Mouse (Mus musculus) liver, embryonic 13.5 days (tissue): ENCODE results near the gene Slc16a11. TPM values are rescaled to one million over a fixed set of nuclear protein-coding genes. Genes with fewer than 3 reads are reported as not detected.
A peak's percentile ranks its signal among the peaks of the same experiment; 100 is the strongest.

Source experiments
- ATAC-seq: fragments of 200-750 bp; cut with Nextera tagmentation; 2 replicates; pipeline ENCODE4 v1.8.0; 2017; ENCODE audit warnings: low read depth, mild to moderate bottlenecking, moderate number of reproducible peaks, moderate library complexity
- DNase-seq: peaks from one replicate; pipeline ENCODE4 v3.0.0; 2022
- H3K27ac ChIP-seq: fragments of 300-500 bp; sonication (generic); 2 replicates; pipeline ENCODE4 v1.5.1; 2015; ENCODE audit warnings: moderate library complexity, mild to moderate bottlenecking, inconsistent platforms
- H3K27me3 ChIP-seq: fragments of 300-500 bp; sonication (generic); 2 replicates; pipeline ENCODE4 v1.6.1; 2015; ENCODE audit warnings: mild to moderate bottlenecking, inconsistent platforms
- H3K36me3 ChIP-seq: fragments of 300-500 bp; sonication (generic); 2 replicates; pipeline ENCODE4 v1.6.1; 2015; ENCODE audit warnings: mild to moderate bottlenecking, inconsistent platforms
- H3K4me1 ChIP-seq: fragments of 300-500 bp; sonication (generic); replicated peaks from 2 replicates; pipeline ENCODE4 v1.6.1; 2015; ENCODE audit warnings: inconsistent platforms
- H3K4me2 ChIP-seq: fragments of 300-500 bp; sonication (generic); 2 replicates; pipeline ENCODE4 v1.6.1; 2015; ENCODE audit warnings: inconsistent platforms, mild to moderate bottlenecking, moderate library complexity
- H3K4me3 ChIP-seq: fragments of 300-500 bp; sonication (generic); replicated peaks from 2 replicates; pipeline ENCODE4 v1.5.1; 2015; ENCODE audit warnings: mild to moderate bottlenecking, inconsistent platforms
- H3K9ac ChIP-seq: fragments of 300-500 bp; sonication (generic); 2 replicates; pipeline ENCODE4 v1.6.1; 2015; ENCODE audit warnings: mild to moderate bottlenecking, inconsistent platforms
- H3K9me3 ChIP-seq: fragments of 300-500 bp; sonication (generic); replicated peaks from 2 replicates; pipeline ENCODE4 v1.6.1; 2016; ENCODE audit warnings: inconsistent platforms
- WGBS: fragments of 180-500 bp; shearing (Covaris S2); methylation state at CpG from one replicate; pipeline ENCODE4 v1.1.7; 2015; ENCODE audit not compliant: insufficient replicate concordance; 5-methylcytosine and 5-hydroxymethylcytosine counted together
- polyA plus RNA-seq: library from polyadenylated mRNA; unstranded; fragments of >200 nt; fragmentation: Nextera tagmentation; extraction: Ambion mirVana; gene quantifications from 2 replicates; pipeline ENCODE4 v1.2.1, GENCODE M21; 2015

Gene Slc16a11
- polyA plus RNA-seq, 1 experiment from 2014 or later: 0.73 TPM

- H3K36me3 ChIP-seq: no peaks in the 10 kb centered on the region
- WGBS: 52% methylated on average over 2 of the region's 2 CpGs
- no peak overlapping the region for H3K4me2 ChIP-seq
- no peak overlapping the region for H3K9ac ChIP-seq
- no peak overlapping the region for H3K27ac ChIP-seq
- no peaks in the 10 kb centered on the region for H3K9me3 ChIP-seq
- no peak overlapping the region for H3K4me3 ChIP-seq
- no peaks in the 10 kb centered on the region for H3K4me1 ChIP-seq
- ATAC-seq: no peak
- peaks cover 12% of the 10 kb centered on the region; the same call in 1 of the 2 replicates for H3K27me3 ChIP-seq
- no peak for DNase-seq
Measured at GRCm38 (mm10) chr11:70206801-70207200, 5.8 kb upstream of the Slc16a11 start.

- no peak for DNase-seq
- Histone ChIP-seq H3K27ac (no peak overlapping the region), H3K36me3 (no peaks in the 10 kb centered on the region), H3K4me2 (no peak overlapping the region), H3K4me3 (no peak overlapping the region), H3K27me3 (peaks cover 17% of the 10 kb centered on the region), H3K4me1 (no peaks in the 10 kb centered on the region), H3K9me3 (no peaks in the 10 kb centered on the region), H3K9ac (no peak overlapping the region)
- no peak for ATAC-seq
- 57% methylated on average over 7 of the region's 7 CpGs for WGBS
Measured at GRCm38 (mm10) chr11:70207283-70207682, 5.3 kb upstream of the Slc16a11 start.

- Histone ChIP-seq H3K9me3 (no peaks in the 10 kb centered on the region), H3K4me3 (no peak overlapping the region), H3K36me3 (no peaks in the 10 kb centered on the region), H3K4me1 (peaks cover 3% of the 10 kb centered on the region), H3K27ac (no peak overlapping the region), H3K4me2 (no peak overlapping the region), H3K9ac (no peak overlapping the region), H3K27me3 (peaks cover 33% of the 10 kb centered on the region)
- DNase-seq: no peak
- 56% methylated on average over 5 of the region's 5 CpGs for WGBS
- no peak for ATAC-seq
Measured at GRCm38 (mm10) chr11:70208778-70209388, 3.7 kb upstream of the Slc16a11 start.

- Histone ChIP-seq H3K27ac (no peak overlapping the region), H3K9me3 (no peaks in the 10 kb centered on the region), H3K4me3 (no peak overlapping the region), H3K36me3 (no peaks in the 10 kb centered on the region), H3K4me2 (no peak overlapping the region), H3K9ac (no peak overlapping the region), H3K27me3 (peaks cover 50% of the 10 kb centered on the region), H3K4me1 (peaks cover 19% of the 10 kb centered on the region)
- 78% methylated on average over 2 of the region's 2 CpGs for WGBS
- no peak for DNase-seq
- ATAC-seq: no peak
Measured at GRCm38 (mm10) chr11:70210681-70211080, 1.9 kb upstream of the Slc16a11 start.

- H3K27ac ChIP-seq: no peak overlapping the region
- no peak overlapping the region for H3K4me3 ChIP-seq
- H3K27me3 ChIP-seq: peaks cover 63% of the 10 kb centered on the region
- WGBS: 79% methylated on average over 6 of the region's 6 CpGs
- DNase-seq (no peak), ATAC-seq (no peak)
- H3K4me1 ChIP-seq: peaks cover 19% of the 10 kb centered on the region
- H3K4me2 ChIP-seq: no peak overlapping the region
- no peaks in the 10 kb centered on the region for H3K9me3 ChIP-seq
- peaks cover 4% of the 10 kb centered on the region; the same call in 1 of the 2 replicates for H3K36me3 ChIP-seq
- no peak overlapping the region for H3K9ac ChIP-seq
Measured at GRCm38 (mm10) chr11:70211972-70212371, 580 bp upstream of the Slc16a11 start.

GRCm38 (mm10) chr11:70212896-70213295 lies 344 bp downstream of the Slc16a11 start:
- ATAC-seq: no peak
- DNase-seq: no peak
- peaks cover 68% of the 10 kb centered on the region for H3K27me3 ChIP-seq
- no peaks in the 10 kb centered on the region for H3K9me3 ChIP-seq
- no peak overlapping the region for H3K9ac ChIP-seq
- H3K27ac ChIP-seq: no peak overlapping the region
- no peak overlapping the region for H3K4me3 ChIP-seq
- WGBS: 12% methylated on average over 9 of the region's 9 CpGs
- peaks cover 19% of the 10 kb centered on the region for H3K4me1 ChIP-seq
- peaks cover 13% of the 10 kb centered on the region; the same call in 1 of the 2 replicates for H3K36me3 ChIP-seq
- H3K4me2 ChIP-seq: no peak overlapping the region

- H3K4me1 ChIP-seq: peaks cover 26% of the 10 kb centered on the region
- ATAC-seq: no peak
- peak overlapping the region; percentile 39 for H3K4me3 ChIP-seq
- 0 out of 2 replicates have a peak overlapping the region, but pooled peaks have one; percentile 1 for H3K9ac ChIP-seq
- WGBS: 9% methylated on average over 26 of the region's 26 CpGs
- no peaks in the 10 kb centered on the region for H3K9me3 ChIP-seq
- peaks cover 68% of the 10 kb centered on the region for H3K27me3 ChIP-seq
- H3K27ac ChIP-seq: no peak overlapping the region
- peaks cover 14% of the 10 kb centered on the region; the same call in 1 of the 2 replicates for H3K36me3 ChIP-seq
- no peak for DNase-seq
- H3K4me2 ChIP-seq: peak overlapping the region; percentile 56
Measured at GRCm38 (mm10) chr11:70213736-70214135, 1.2 kb downstream of the Slc16a11 start.

GRCm38 (mm10) chr11:70214191-70214855 lies 1.8 kb downstream of the Slc16a11 start:
- Histone ChIP-seq H3K27ac (no peak overlapping the region), H3K4me2 (peak overlapping the region; percentile 56), H3K4me3 (peak overlapping the region; percentile 39), H3K9me3 (no peaks in the 10 kb centered on the region), H3K36me3 (peaks cover 14% of the 10 kb centered on the region; the same call in 1 of the 2 replicates), H3K27me3 (peaks cover 68% of the 10 kb centered on the region), H3K4me1 (peaks cover 32% of the 10 kb centered on the region), H3K9ac (peak overlapping the region; percentile 1; the same call in 1 of the 2 replicates)
- WGBS: 4% methylated on average over 46 of the region's 46 CpGs
- DNase-seq (no peak), ATAC-seq (peak; percentile 27; the same call in 1 of the 2 replicates)

- Histone ChIP-seq H3K4me1 (peaks cover 37% of the 10 kb centered on the region), H3K36me3 (peaks cover 14% of the 10 kb centered on the region; the same call in 1 of the 2 replicates), H3K27me3 (peaks cover 68% of the 10 kb centered on the region), H3K27ac (no peak overlapping the region), H3K9me3 (no peaks in the 10 kb centered on the region), H3K4me3 (peak overlapping the region; percentile 39), H3K9ac (no peak overlapping the region), H3K4me2 (peak overlapping the region; percentile 56)
- ATAC-seq (no peak), DNase-seq (no peak)
- 13% methylated on average over 18 of the region's 18 CpGs for whole genome bisulfite sequencing
Measured at GRCm38 (mm10) chr11:70214856-70215209, 2.3 kb downstream of the Slc16a11 start.

GRCm38 (mm10) chr11:70215301-70215700 lies 2.7 kb downstream of the Slc16a11 start:
- H3K4me3 ChIP-seq: peak overlapping the region; percentile 39
- no peak overlapping the region for H3K4me2 ChIP-seq
- no peaks in the 10 kb centered on the region for H3K9me3 ChIP-seq
- peaks cover 14% of the 10 kb centered on the region; the same call in 1 of the 2 replicates for H3K36me3 ChIP-seq
- H3K9ac ChIP-seq: no peak overlapping the region
- H3K27ac ChIP-seq: no peak overlapping the region
- peaks cover 42% of the 10 kb centered on the region for H3K4me1 ChIP-seq
- no peak for DNase-seq
- ATAC-seq: no peak
- 23% methylated on average over 22 of the region's 22 CpGs for WGBS
- H3K27me3 ChIP-seq: peaks cover 68% of the 10 kb centered on the region

GRCm38 (mm10) chr11:70216103-70216502 lies 3.6 kb downstream of the Slc16a11 start:
- Histone ChIP-seq H3K36me3 (peaks cover 14% of the 10 kb centered on the region; the same call in 1 of the 2 replicates), H3K4me3 (no peak overlapping the region), H3K27ac (no peak overlapping the region), H3K9me3 (no peaks in the 10 kb centered on the region), H3K4me2 (no peak overlapping the region), H3K27me3 (peaks cover 61% of the 10 kb centered on the region), H3K9ac (no peak overlapping the region), H3K4me1 (peaks cover 48% of the 10 kb centered on the region)
- no peak for DNase-seq
- WGBS: 71% methylated on average over 3 of the region's 3 CpGs
- no peak for ATAC-seq
